Mouse (Mus musculus) midbrain, embryonic 14.5 days (tissue): ENCODE measurements around the gene Gtf2h3. TPM values are rescaled to one million over a fixed set of nuclear protein-coding genes. Genes with fewer than 3 reads are reported as not detected.

Experiments used
- ATAC-seq: fragments of 200-750 bp; cut with Nextera tagmentation; 2 replicates; pipeline ENCODE4 v1.8.0; 2017; ENCODE audit warnings: moderate number of reproducible peaks, moderate library complexity; ENCODE audit not compliant: low FRiP score, low TSS enrichment
- DNase-seq: peaks from one replicate; pipeline ENCODE4 v3.0.0-alpha.2; 2015
- H3K27ac ChIP-seq: fragments of 300-500 bp; sonication (generic); replicated peaks from 2 replicates; pipeline ENCODE4 v1.5.1; 2014; ENCODE audit warnings: mild to moderate bottlenecking, low read depth, low read length, moderate library complexity
- H3K27me3 ChIP-seq: fragments of 300-500 bp; sonication (generic); 2 replicates; pipeline ENCODE4 v1.6.1; 2014; ENCODE audit warnings: low read length, control low read depth, mixed read lengths; ENCODE audit not compliant: control insufficient read depth, insufficient read depth
- H3K36me3 ChIP-seq: fragments of 300-500 bp; sonication (generic); 2 replicates; pipeline ENCODE4 v1.6.1; 2014; ENCODE audit warnings: low read length, control low read depth; ENCODE audit not compliant: control insufficient read depth, insufficient read depth
- H3K4me1 ChIP-seq: fragments of 300-500 bp; sonication (generic); 2 replicates; pipeline ENCODE4 v1.6.1; 2014; ENCODE audit warnings: mild to moderate bottlenecking, antibody characterized with exemption, low read length, control low read depth; ENCODE audit not compliant: control insufficient read depth, insufficient read depth
- H3K4me2 ChIP-seq: fragments of 300-500 bp; sonication (generic); 2 replicates; pipeline ENCODE4 v1.6.1; 2014; ENCODE audit warnings: mild to moderate bottlenecking, low read length, moderate library complexity
- H3K4me3 ChIP-seq: fragments of 300-500 bp; sonication (generic); replicated peaks from 2 replicates; pipeline ENCODE4 v1.5.1; 2014; ENCODE audit warnings: low read depth, low read length
- H3K9ac ChIP-seq: fragments of 300-500 bp; sonication (generic); replicated peaks from 2 replicates; pipeline ENCODE4 v1.6.1; 2014; ENCODE audit warnings: mild to moderate bottlenecking, low read length, moderate library complexity
- H3K9me3 ChIP-seq: fragments of 300-500 bp; sonication (generic); 2 replicates; pipeline ENCODE4 v1.6.1; 2016; ENCODE audit warnings: low read length, control low read depth, mixed read lengths; ENCODE audit not compliant: control insufficient read depth
- WGBS: fragments of 180-500 bp; shearing (Covaris S2); extraction: QIAGEN DNeasy Blood & Tissue Kit; methylation state at CpG from one replicate; pipeline ENCODE4 v1.1.7; 2014; 5-methylcytosine and 5-hydroxymethylcytosine counted together
- polyA plus RNA-seq: library from polyadenylated mRNA; unstranded; fragments of >200 nt; fragmentation: Nextera tagmentation; extraction: Ambion mirVana; gene quantifications from 2 replicates; pipeline ENCODE4 v1.2.1, GENCODE M21; 2014

Gtf2h3 gene
- 51.1 and 59.7 TPM in 2 replicates for polyA plus RNA-seq

- peak within 1 kb of the TSS; percentile 73 for H3K9ac ChIP-seq
- peak within 1 kb of the TSS; percentile 52; the same call in 1 of the 2 replicates for H3K27ac ChIP-seq
- peak within 1 kb of the TSS; percentile 78 for H3K4me3 ChIP-seq
- no peaks in the 10 kb centered on the region for H3K27me3 ChIP-seq
- H3K4me2 ChIP-seq: peak within 1 kb of the TSS; percentile 77
- no peaks in the 10 kb centered on the region for H3K9me3 ChIP-seq
- H3K4me1 ChIP-seq: peaks cover 19% of the 10 kb centered on the region
- H3K36me3 ChIP-seq: peaks cover 51% of the 10 kb centered on the region
- peak; percentile 99 for DNase-seq
- WGBS: under 1% methylated on average over 51 of the region's 51 CpGs
- peak; percentile 86; the same call in 1 of the 2 replicates for ATAC-seq
Measured at GRCm38 (mm10) chr5:124578633-124579317, at the start of gene Gtf2h3, which contains the start of gene Eif2b1. Gene Gtf2h3 (plus strand): TSS chr5:124579140. Gene Eif2b1 (minus strand): TSS chr5:124579131.

DNA sequence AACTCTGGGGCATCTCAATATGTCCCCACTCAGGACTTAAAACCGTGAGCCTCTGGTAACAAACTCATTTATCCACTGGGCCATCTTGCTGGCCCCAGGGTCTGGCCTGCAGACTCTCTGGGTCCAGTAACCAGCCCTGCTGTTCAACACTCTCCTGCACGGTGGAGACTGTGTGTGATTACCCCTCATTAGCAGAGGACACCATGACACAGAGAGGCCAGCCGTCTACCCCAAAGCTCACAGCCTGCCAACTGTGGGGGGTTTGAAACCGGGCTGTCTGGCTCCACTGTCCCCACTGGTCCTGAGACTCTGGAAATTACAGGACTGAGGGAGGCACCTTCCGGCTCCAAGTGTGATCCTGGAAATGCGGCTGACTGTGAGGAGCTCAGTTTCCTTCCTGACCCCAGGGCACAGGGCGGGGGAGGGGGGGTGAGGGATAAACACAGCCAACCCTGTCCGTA, 49.7 kb upstream of the Gtf2h3 start:
- peak overlapping the region; percentile 70; the same call in 1 of the 2 replicates for H3K4me3 ChIP-seq
- H3K27ac ChIP-seq: no peak overlapping the region
- peak; percentile 2 for DNase-seq

GRCm38 (mm10) chr5:124529697-124530096, 49.2 kb upstream of the Gtf2h3 start:
- WGBS: 75% methylated on average over 8 of the region's 8 CpGs
- Histone ChIP-seq H3K4me2 (peak overlapping the region; percentile 67), H3K36me3 (no peaks in the 10 kb centered on the region), H3K4me3 (peak overlapping the region; percentile 70), H3K9me3 (no peaks in the 10 kb centered on the region), H3K4me1 (peaks cover 16% of the 10 kb centered on the region), H3K9ac (no peak overlapping the region; the same call in 1 of the 2 replicates), H3K27me3 (no peaks in the 10 kb centered on the region), H3K27ac (no peak overlapping the region)
- ATAC-seq (no peak), DNase-seq (no peak)

More for the DNA sequence above, 49.7 kb upstream of the Gtf2h3 start:
- no peaks in the 10 kb centered on the region for H3K36me3 ChIP-seq
- peak overlapping the region; percentile 67 for H3K4me2 ChIP-seq
- peaks cover 16% of the 10 kb centered on the region for H3K4me1 ChIP-seq
- H3K9me3 ChIP-seq: no peaks in the 10 kb centered on the region
- 46% methylated on average over 8 of the region's 8 CpGs for WGBS
- no peaks in the 10 kb centered on the region for H3K27me3 ChIP-seq
- peak overlapping the region; percentile 29; the same call in 1 of the 2 replicates for H3K9ac ChIP-seq
- ATAC-seq: no peak

GRCm38 (mm10) chr5:124530655-124531582, 48.0 kb upstream of the Gtf2h3 start, which contains the start of gene Rilpl1:
Gene Rilpl1 (minus strand): TSS chr5:124531391.
- Histone ChIP-seq H3K9ac (peak within 1 kb of the TSS; percentile 65), H3K4me2 (peak within 1 kb of the TSS; percentile 67), H3K27ac (peak within 1 kb of the TSS; percentile 77), H3K36me3 (no peaks in the 10 kb centered on the region), H3K27me3 (no peaks in the 10 kb centered on the region), H3K9me3 (no peaks in the 10 kb centered on the region), H3K4me1 (peaks cover 16% of the 10 kb centered on the region), H3K4me3 (peak within 1 kb of the TSS; percentile 70)
- WGBS: 1% methylated on average over 82 of the region's 96 CpGs
- ATAC-seq (peak; percentile 93), DNase-seq (peak; percentile 93)

GRCm38 (mm10) chr5:124531583-124531930, 47.4 kb upstream of the Gtf2h3 start:
- H3K9ac ChIP-seq: peak overlapping the region; percentile 65

DNA sequence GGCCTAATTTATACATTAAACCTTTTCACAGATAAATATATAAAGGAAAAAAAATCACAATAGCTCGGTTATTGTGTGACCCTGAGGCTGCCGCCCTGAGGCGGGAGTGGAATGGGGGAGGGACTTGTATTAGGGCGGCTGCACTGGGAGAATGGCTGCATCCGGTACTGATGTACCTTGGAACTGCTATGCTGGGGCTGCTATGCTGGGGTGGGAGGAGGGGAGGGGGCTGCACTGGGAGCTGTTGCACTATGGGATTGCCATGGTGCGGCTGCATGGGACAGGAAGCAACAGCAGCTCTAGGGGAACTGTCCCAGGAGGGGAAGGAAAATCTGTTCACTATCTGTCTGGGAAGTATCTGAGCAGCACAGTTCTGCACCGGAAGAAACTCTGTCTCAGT, 46.5 kb upstream of the Gtf2h3 start:
- DNase-seq (peak; percentile 4), ATAC-seq (no peak)
- peaks cover 16% of the 10 kb centered on the region for H3K4me1 ChIP-seq
- H3K4me3 ChIP-seq: no peak overlapping the region
- 34% methylated on average over 7 of the region's 7 CpGs for whole genome bisulfite sequencing
- no peak overlapping the region for H3K27ac ChIP-seq
- no peaks in the 10 kb centered on the region for H3K27me3 ChIP-seq
- no peaks in the 10 kb centered on the region for H3K9me3 ChIP-seq
- H3K9ac ChIP-seq: no peak overlapping the region
- H3K4me2 ChIP-seq: no peak overlapping the region
- H3K36me3 ChIP-seq: no peaks in the 10 kb centered on the region

More at GRCm38 (mm10) chr5:124531583-124531930, 47.4 kb upstream of the Gtf2h3 start:
- peak overlapping the region; percentile 70 for H3K4me3 ChIP-seq
- peaks cover 16% of the 10 kb centered on the region for H3K4me1 ChIP-seq
- 9% methylated on average over 14 of the region's 14 CpGs for WGBS
- DNase-seq (no peak), ATAC-seq (no peak; the same call in 1 of the 2 replicates)
- no peaks in the 10 kb centered on the region for H3K27me3 ChIP-seq
- H3K9me3 ChIP-seq: no peaks in the 10 kb centered on the region
- peak overlapping the region; percentile 77 for H3K27ac ChIP-seq
- H3K4me2 ChIP-seq: peak overlapping the region; percentile 67
- no peaks in the 10 kb centered on the region for H3K36me3 ChIP-seq

- no peak for DNase-seq
- no peaks in the 10 kb centered on the region for H3K36me3 ChIP-seq
- ATAC-seq: no peak
- H3K4me3 ChIP-seq: no peak overlapping the region
- H3K27ac ChIP-seq: no peak overlapping the region
- no peaks in the 10 kb centered on the region for H3K9me3 ChIP-seq
- 74% methylated on average over 5 of the region's 5 CpGs for WGBS
- no peak overlapping the region for H3K9ac ChIP-seq
- no peak overlapping the region for H3K4me2 ChIP-seq
- H3K4me1 ChIP-seq: peaks cover 5% of the 10 kb centered on the region; the same call in 1 of the 2 replicates
- no peaks in the 10 kb centered on the region for H3K27me3 ChIP-seq
Measured at GRCm38 (mm10) chr5:124535016-124535415, 43.9 kb upstream of the Gtf2h3 start.

DNA sequence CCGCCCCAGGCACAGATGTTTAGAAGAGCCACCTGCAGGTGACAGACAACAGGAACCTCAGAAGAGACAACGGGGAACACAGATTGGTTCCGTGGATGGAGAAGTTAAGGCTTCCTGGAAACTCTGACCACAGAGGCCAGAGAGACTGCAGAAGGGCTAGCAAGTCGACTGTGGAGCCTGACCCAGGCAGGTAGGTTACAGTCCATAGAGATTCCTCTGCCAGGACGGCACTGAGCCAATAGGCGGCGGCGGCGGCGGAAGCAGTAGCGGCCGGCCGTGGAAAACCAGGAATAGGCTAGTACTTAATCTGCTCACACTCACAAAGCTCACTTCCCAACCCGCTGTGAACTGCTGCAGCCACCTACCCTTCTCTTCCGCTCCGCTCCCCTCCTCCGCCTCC, 42.2 kb upstream of the Gtf2h3 start:
- peak overlapping the region; percentile 12; the same call in 1 of the 2 replicates for H3K9ac ChIP-seq
- no peaks in the 10 kb centered on the region for H3K9me3 ChIP-seq
- no peak for ATAC-seq
- WGBS: 4% methylated on average over 17 of the region's 17 CpGs
- peaks cover 3% of the 10 kb centered on the region for H3K4me1 ChIP-seq
- no peak overlapping the region for H3K27ac ChIP-seq
- no peak overlapping the region for H3K4me3 ChIP-seq
- peak; percentile 28 for DNase-seq
- no peaks in the 10 kb centered on the region for H3K36me3 ChIP-seq
- H3K4me2 ChIP-seq: peak overlapping the region; percentile 40
- H3K27me3 ChIP-seq: no peaks in the 10 kb centered on the region
